In genomic region chr2:23015335-23015734, GRCm38 (mm10) we compare ENCODE assay signal across 14 mouse cellular contexts. TPM values are rescaled to one million over a fixed set of nuclear protein-coding genes. Genes with fewer than 3 reads are reported as not detected.
DNase-seq lines count a peak whose midpoint lies in the region; ATAC-seq and TF ChIP-seq lines count a peak whose summit lies in the region.
"Had no signal": no experiment of that assay in that cellular context is flagged by ENCODE, and none has a peak within 500 bp of the region (broad histone marks: within the 10 kb centered on the region; RNA-seq: fewer than 3 reads in every experiment).

No protein-coding gene starts in this region.

- in situ Hi-C loops in ES-E14 (cut with MboI; ENCODE audit: low sequenced_read_pairs in 2 of 2, unreplicated experiment in 2 of 2) = no loop called here

- H3K4me2 ChIP-seq in hindbrain, postnatal 0 days (ENCODE audit: low read depth, low read length) = no peak overlapping the region
- H3K4me2 ChIP-seq in hindbrain, embryonic 11.5 days (replicated peaks; ENCODE audit: low read depth, low read length) = no peak overlapping the region
- H3K4me2 ChIP-seq in lung, embryonic 14.5 days = peak overlapping the region; percentile 29
- H3K4me2 ChIP-seq in embryonic facial prominence, embryonic 14.5 days (ENCODE audit: low read depth, low read length) = no peak overlapping the region
- H3K4me2 ChIP-seq in forebrain, embryonic 11.5 days (ENCODE audit: low read depth, low read length, severe bottlenecking) = no peak overlapping the region
- H3K4me2 ChIP-seq: embryonic facial prominence, embryonic 15.5 days; forebrain, embryonic 15.5 days; limb, embryonic 12.5 days had no signal

- H3K27me3 ChIP-seq in hindbrain, postnatal 0 days (ENCODE audit: insufficient read depth, low read length) = no peaks in the 10 kb centered on the region
- H3K27me3 ChIP-seq in hindbrain, embryonic 11.5 days (ENCODE audit: control insufficient read depth, insufficient read depth, low read length) = no peaks in the 10 kb centered on the region
- no peaks in the 10 kb centered on the region for H3K27me3 ChIP-seq in lung, embryonic 14.5 days (ENCODE audit: insufficient read depth, low read length)
- no peaks in the 10 kb centered on the region for H3K27me3 ChIP-seq in embryonic facial prominence, embryonic 14.5 days (replicated peaks; ENCODE audit: control insufficient read depth, insufficient read depth, low read length)
- no peaks in the 10 kb centered on the region for H3K27me3 ChIP-seq in forebrain, embryonic 11.5 days (ENCODE audit: control insufficient read depth, insufficient read depth, low read length)
- H3K27me3 ChIP-seq: embryonic facial prominence, embryonic 15.5 days; forebrain, embryonic 15.5 days; limb, embryonic 12.5 days had no signal

- no peak for TF ChIP-seq POLR2A in lung, adult 2 months (IDR thresholded peaks at IDR 0.05; ENCODE audit: borderline replicate concordance, extremely low read depth, low read depth, low read length)

- H3K4me1 ChIP-seq in hindbrain, postnatal 0 days (ENCODE audit: insufficient read depth, low read length) = no peaks in the 10 kb centered on the region
- no peaks in the 10 kb centered on the region for H3K4me1 ChIP-seq in hindbrain, embryonic 11.5 days (replicated peaks; ENCODE audit: control insufficient read depth, insufficient read depth, low read length)
- peaks cover 4% of the 10 kb centered on the region; the same call in 1 of the 2 replicates for H3K4me1 ChIP-seq in lung, embryonic 14.5 days (ENCODE audit: insufficient read depth)
- peaks cover 15% of the 10 kb centered on the region for H3K4me1 ChIP-seq in lung, adult 2 months (ENCODE audit: control insufficient read depth, insufficient read depth, low read length)
- peaks cover 0 to 6% of the 10 kb centered on the region in 2 experiments for H3K4me1 ChIP-seq in ES-E14 (ENCODE audit: control insufficient read depth in 2 of 2, insufficient read depth in 2 of 2, low read length in 2 of 2, poor library complexity in 1 of 2)
- H3K4me1 ChIP-seq in embryonic facial prominence, embryonic 14.5 days (ENCODE audit: control insufficient read depth, insufficient read depth, low read length) = peaks cover 4% of the 10 kb centered on the region; the same call in 1 of the 2 replicates
- no peaks in the 10 kb centered on the region for H3K4me1 ChIP-seq in forebrain, embryonic 11.5 days (replicated peaks; ENCODE audit: control insufficient read depth, insufficient read depth, low read length)
- H3K4me1 ChIP-seq: forebrain, embryonic 15.5 days had no signal

- DNase-seq in hindbrain, postnatal 0 days (ENCODE audit: low spot score) = no peak
- no peak for DNase-seq in hindbrain, embryonic 11.5 days (ENCODE audit: low spot score)
- DNase-seq in lung, embryonic 14.5 days = no peak
- DNase-seq in lung, adult 2 months = no peak
- DNase-seq in ES-E14 (ENCODE audit: low read depth, low spot score) = no peak
- no peak for DNase-seq in embryonic facial prominence, embryonic 14.5 days (ENCODE audit: low spot score)
- DNase-seq in forebrain, embryonic 11.5 days (ENCODE audit: low spot score) = no peak
- DNase-seq: adrenal gland, postnatal 10 days; cerebellum, postnatal 25 days; kidney, adult 8-10 months; thymus, postnatal 4 days had no signal

- no peaks in the 10 kb centered on the region for H3K9me3 ChIP-seq in hindbrain, postnatal 0 days (ENCODE audit: low read length)
- no peaks in the 10 kb centered on the region for H3K9me3 ChIP-seq in hindbrain, embryonic 11.5 days (ENCODE audit: control insufficient read depth, low read length)
- no peaks in the 10 kb centered on the region for H3K9me3 ChIP-seq in lung, embryonic 14.5 days (ENCODE audit: low read depth, low read length)
- H3K9me3 ChIP-seq in ES-E14 (ENCODE audit: control insufficient read depth, insufficient read depth, low read depth, low read length) = no peaks in the 10 kb centered on the region
- H3K9me3 ChIP-seq in embryonic facial prominence, embryonic 14.5 days (ENCODE audit: control insufficient read depth, low read length) = no peaks in the 10 kb centered on the region
- no peaks in the 10 kb centered on the region for H3K9me3 ChIP-seq in forebrain, embryonic 11.5 days (ENCODE audit: control insufficient read depth, low read length)
- H3K9me3 ChIP-seq: embryonic facial prominence, embryonic 15.5 days; forebrain, embryonic 15.5 days; limb, embryonic 12.5 days had no signal

- H3K36me3 ChIP-seq in hindbrain, postnatal 0 days (ENCODE audit: insufficient read depth, low read length) = no peaks in the 10 kb centered on the region
- no peaks in the 10 kb centered on the region for H3K36me3 ChIP-seq in hindbrain, embryonic 11.5 days (ENCODE audit: control insufficient read depth, insufficient read depth, low read length)
- H3K36me3 ChIP-seq in lung, embryonic 14.5 days (ENCODE audit: insufficient read depth) = no peaks in the 10 kb centered on the region
- H3K36me3 ChIP-seq in ES-E14 (ENCODE audit: control insufficient read depth, insufficient read depth, low read length, poor library complexity, severe bottlenecking) = no peaks in the 10 kb centered on the region; the same call in 1 of the 2 replicates
- H3K36me3 ChIP-seq in embryonic facial prominence, embryonic 14.5 days (ENCODE audit: control insufficient read depth, insufficient read depth, low read length) = no peaks in the 10 kb centered on the region
- H3K36me3 ChIP-seq in forebrain, embryonic 11.5 days (ENCODE audit: control insufficient read depth, insufficient read depth, low read length) = no peaks in the 10 kb centered on the region
- H3K36me3 ChIP-seq: forebrain, embryonic 15.5 days; limb, embryonic 12.5 days had no signal

- H3K4me3 ChIP-seq in hindbrain, postnatal 0 days (ENCODE audit: low read length) = no peak overlapping the region
- no peak overlapping the region for H3K4me3 ChIP-seq in hindbrain, embryonic 11.5 days (ENCODE audit: low read depth, low read length)
- no peak overlapping the region for H3K4me3 ChIP-seq in lung, embryonic 14.5 days (ENCODE audit: low read depth, low read length)
- H3K4me3 ChIP-seq in lung, adult 2 months (replicated peaks; ENCODE audit: extremely low read depth, low read depth, low read length) = no peak overlapping the region
- H3K4me3 ChIP-seq in ES-E14 (ENCODE audit: insufficient read depth in 1 of 2, low read depth in 1 of 2, low read length in 2 of 2, poor library complexity in 1 of 2, severe bottlenecking in 1 of 2) = peak overlapping the region; percentile 7 to 21; a peak in 2 of 4 replicates
- H3K4me3 ChIP-seq in embryonic facial prominence, embryonic 14.5 days (ENCODE audit: low read depth, low read length) = no peak overlapping the region
- no peak overlapping the region for H3K4me3 ChIP-seq in forebrain, embryonic 11.5 days (ENCODE audit: low read depth, low read length)
- H3K4me3 ChIP-seq: embryonic facial prominence, embryonic 15.5 days; forebrain, embryonic 15.5 days; limb, embryonic 12.5 days had no signal

- ATAC-seq in hindbrain, postnatal 0 days = 0 out of 2 replicates have a peak, but pooled peaks have one; percentile 15
- ATAC-seq in hindbrain, embryonic 11.5 days (ENCODE audit: low FRiP score) = no peak
- peak; percentile 49; the same call in 1 of the 2 replicates for ATAC-seq in lung, embryonic 14.5 days (ENCODE audit: insufficient read depth)
- ATAC-seq in embryonic facial prominence, embryonic 14.5 days (ENCODE audit: low read depth) = peak; percentile 37; the same call in 1 of the 2 replicates
- ATAC-seq in forebrain, embryonic 11.5 days (replicated peaks; ENCODE audit: low FRiP score) = no peak
- ATAC-seq: forebrain, embryonic 15.5 days had no signal

- no peak overlapping the region for H3K27ac ChIP-seq in hindbrain, postnatal 0 days
- H3K27ac ChIP-seq in hindbrain, embryonic 11.5 days (ENCODE audit: low read depth, low read length) = no peak overlapping the region
- no peak overlapping the region for H3K27ac ChIP-seq in lung, embryonic 14.5 days (ENCODE audit: low read depth)
- H3K27ac ChIP-seq in ES-E14 (ENCODE audit: insufficient read depth, low read depth, low read length, poor library complexity, severe bottlenecking) = no peak overlapping the region
- H3K27ac ChIP-seq in embryonic facial prominence, embryonic 14.5 days (replicated peaks; ENCODE audit: low read depth, low read length) = no peak overlapping the region
- no peak overlapping the region for H3K27ac ChIP-seq in forebrain, embryonic 11.5 days (ENCODE audit: low read depth, low read length)
- H3K27ac ChIP-seq: embryonic facial prominence, embryonic 15.5 days; forebrain, embryonic 15.5 days; limb, embryonic 12.5 days had no signal

- 52% methylated on average over 18 of the region's 18 CpGs for WGBS in hindbrain, postnatal 0 days
- WGBS in hindbrain, embryonic 11.5 days = 50% methylated on average over 18 of the region's 18 CpGs
- 40% methylated on average over 18 of the region's 18 CpGs for WGBS in lung, embryonic 14.5 days
- 50% methylated on average over 18 of the region's 18 CpGs for WGBS in lung, adult 2 months
- WGBS in embryonic facial prominence, embryonic 14.5 days = 37% methylated on average over 18 of the region's 18 CpGs
- 46% methylated on average over 18 of the region's 18 CpGs for WGBS in forebrain, embryonic 11.5 days

- H3K9ac ChIP-seq in hindbrain, postnatal 0 days (replicated peaks; ENCODE audit: low read length) = no peak overlapping the region
- H3K9ac ChIP-seq in hindbrain, embryonic 11.5 days (ENCODE audit: low read depth, low read length) = no peak overlapping the region
- H3K9ac ChIP-seq in lung, embryonic 14.5 days = no peak overlapping the region
- peak overlapping the region; percentile 8 for H3K9ac ChIP-seq in ES-E14 (ENCODE audit: insufficient read depth, low read depth, low read length, poor library complexity, severe bottlenecking)
- no peak overlapping the region for H3K9ac ChIP-seq in embryonic facial prominence, embryonic 14.5 days (ENCODE audit: low read depth, low read length)
- H3K9ac ChIP-seq in forebrain, embryonic 11.5 days (ENCODE audit: low read length) = no peak overlapping the region
- H3K9ac ChIP-seq: embryonic facial prominence, embryonic 15.5 days; forebrain, embryonic 15.5 days; limb, embryonic 12.5 days had no signal

- TF ChIP-seq CTCF in hindbrain, postnatal 0 days (IDR thresholded peaks at IDR 0.05; ENCODE audit: low read depth) = no peak
- TF ChIP-seq CTCF in lung, embryonic 14.5 days (IDR thresholded peaks at IDR 0.05; ENCODE audit: low read depth) = no peak
- no peak for TF ChIP-seq CTCF in lung, adult 2 months (IDR thresholded peaks at IDR 0.05; ENCODE audit: insufficient read depth, low read length)

RNA-seq across cellular contexts. Expression of gene Abi1, which starts 24.7 kb away (rescaled TPM):
- 180 and 218 TPM in 2 replicates for total RNA-seq in hindbrain, postnatal 0 days (2014; rRNA removed)
- 60.4 and 64.9 TPM in 2 replicates for polyA plus RNA-seq in hindbrain, postnatal 0 days (2015; fragmentation: Nextera tagmentation; extraction: Ambion mirVana)
- 40.9 and 48.4 TPM in 2 replicates for polyA plus RNA-seq in hindbrain, embryonic 11.5 days (2014; fragmentation: Nextera tagmentation; extraction: Ambion mirVana)
- polyA plus RNA-seq in lung, embryonic 14.5 days (2014; fragmentation: Nextera tagmentation; extraction: Ambion mirVana) = 43.5 and 46.5 TPM in 2 replicates
- 118 and 137 TPM in 2 replicates for polyA plus RNA-seq in lung, adult 2 months (2012; rRNA removed)
- total RNA-seq in ES-E14 (2012; rRNA removed) = 42.6 and 49.3 TPM in 2 replicates
- 49.9 and 50.8 TPM in 2 replicates for polyA plus RNA-seq in embryonic facial prominence, embryonic 14.5 days (2014; fragmentation: Nextera tagmentation; extraction: Ambion mirVana)
- polyA plus RNA-seq in forebrain, embryonic 11.5 days (2014; fragmentation: Nextera tagmentation; extraction: Ambion mirVana) = 38.9 and 47.9 TPM in 2 replicates

RNA-seq across cellular contexts. Expression of gene Acbd5, which starts 52.6 kb away (rescaled TPM):
- 29.7 and 30.1 TPM in 2 replicates for total RNA-seq in hindbrain, postnatal 0 days (2014; rRNA removed)
- polyA plus RNA-seq in hindbrain, postnatal 0 days (2015; fragmentation: Nextera tagmentation; extraction: Ambion mirVana) = 60.9 and 66.0 TPM in 2 replicates
- 43.3 and 53.2 TPM in 2 replicates for polyA plus RNA-seq in hindbrain, embryonic 11.5 days (2014; fragmentation: Nextera tagmentation; extraction: Ambion mirVana)
- 21.2 and 24.6 TPM in 2 replicates for polyA plus RNA-seq in lung, embryonic 14.5 days (2014; fragmentation: Nextera tagmentation; extraction: Ambion mirVana)
- polyA plus RNA-seq in lung, adult 2 months (2012; rRNA removed) = 16.4 and 17.1 TPM in 2 replicates
- 27.2 and 31.7 TPM in 2 replicates for total RNA-seq in ES-E14 (2012; rRNA removed)
- 27.1 and 28.8 TPM in 2 replicates for polyA plus RNA-seq in embryonic facial prominence, embryonic 14.5 days (2014; fragmentation: Nextera tagmentation; extraction: Ambion mirVana)
- 40.6 and 40.7 TPM in 2 replicates for polyA plus RNA-seq in forebrain, embryonic 11.5 days (2014; fragmentation: Nextera tagmentation; extraction: Ambion mirVana)

Comparison
In these comparisons a context has a peak if more than half of its experiments do, and no peak if none do; other contexts are left out.
1. ATAC-seq: peak in hindbrain, postnatal 0 days (single experiment), lung, embryonic 14.5 days (single experiment) and embryonic facial prominence, embryonic 14.5 days (single experiment); none in hindbrain, embryonic 11.5 days (single experiment) and forebrain, embryonic 11.5 days (single experiment).
2. H3K4me3 ChIP-seq: peak in ES-E14 (2 of 2); none in hindbrain, postnatal 0 days (single experiment), hindbrain, embryonic 11.5 days (single experiment), lung, embryonic 14.5 days (single experiment), lung, adult 2 months (single experiment), embryonic facial prominence, embryonic 14.5 days (single experiment) and forebrain, embryonic 11.5 days (single experiment).